8 mouse cellular contexts compared by ENCODE assay signal in genomic region chr15:99344148-99344870, GRCm38 (mm10). TPM values are rescaled to one million over a fixed set of nuclear protein-coding genes. Genes with fewer than 3 reads are reported as not detected.
DNase-seq lines count a peak whose midpoint lies in the region; ATAC-seq lines count a peak whose summit lies in the region.

No protein-coding gene starts in this region.

- no peak overlapping the region for H3K9ac ChIP-seq in hindbrain, embryonic 11.5 days (ENCODE audit: low read depth, low read length)
- peak overlapping the region; percentile 67 for H3K9ac ChIP-seq in heart, embryonic 16.5 days (ENCODE audit: low read length)
- H3K9ac ChIP-seq in midbrain, embryonic 12.5 days (replicated peaks) = 0 out of 2 replicates have a peak overlapping the region, but pooled peaks have one; percentile 8

- DNase-seq in hindbrain, embryonic 10.5 days (ENCODE audit: low spot score) = no peak
- no peak for DNase-seq in hindbrain, embryonic 11.5 days (ENCODE audit: low spot score)
- DNase-seq in embryonic facial prominence, embryonic 10.5 days (ENCODE audit: low spot score) = no peak
- no peak for DNase-seq in spleen, postnatal 10 days (ENCODE audit: low spot score in 2 of 2)
- no peak for DNase-seq in thymus, postnatal 36 days
- DNase-seq in urinary bladder, adult 2 months (ENCODE audit: low spot score) = no peak

- peak overlapping the region; percentile 73 for H3K27ac ChIP-seq in hindbrain, embryonic 10.5 days
- no peak overlapping the region for H3K27ac ChIP-seq in hindbrain, embryonic 11.5 days (ENCODE audit: low read depth, low read length)
- H3K27ac ChIP-seq in embryonic facial prominence, embryonic 10.5 days (replicated peaks) = peak overlapping the region; percentile 84
- peak overlapping the region; percentile 91 for H3K27ac ChIP-seq in heart, embryonic 16.5 days (ENCODE audit: low read length)
- H3K27ac ChIP-seq in midbrain, embryonic 12.5 days (replicated peaks) = no peak overlapping the region; the same call in 1 of the 2 replicates

- ATAC-seq in hindbrain, embryonic 11.5 days (ENCODE audit: low FRiP score) = no peak
- ATAC-seq in heart, embryonic 16.5 days (replicated peaks; ENCODE audit: extremely low read depth, insufficient read depth, low FRiP score) = peak; percentile 12; the same call in 1 of the 2 replicates
- ATAC-seq in midbrain, embryonic 12.5 days (ENCODE audit: low FRiP score, low read depth) = no peak

- no peak overlapping the region for H3K4me2 ChIP-seq in hindbrain, embryonic 11.5 days (replicated peaks; ENCODE audit: low read depth, low read length)
- H3K4me2 ChIP-seq in heart, embryonic 16.5 days (ENCODE audit: low read depth, low read length) = peak overlapping the region; percentile 46
- H3K4me2 ChIP-seq in midbrain, embryonic 12.5 days (replicated peaks) = no peak overlapping the region

- H3K4me1 ChIP-seq in hindbrain, embryonic 10.5 days (replicated peaks) = peaks cover 55% of the 10 kb centered on the region
- H3K4me1 ChIP-seq in hindbrain, embryonic 11.5 days (replicated peaks; ENCODE audit: control insufficient read depth, insufficient read depth, low read length) = no peaks in the 10 kb centered on the region
- H3K4me1 ChIP-seq in embryonic facial prominence, embryonic 10.5 days = peaks cover 71% of the 10 kb centered on the region
- peaks cover 66% of the 10 kb centered on the region for H3K4me1 ChIP-seq in heart, embryonic 16.5 days (ENCODE audit: control insufficient read depth, insufficient read depth, low read length)
- peaks cover 20% of the 10 kb centered on the region for H3K4me1 ChIP-seq in midbrain, embryonic 12.5 days

- H3K9me3 ChIP-seq in hindbrain, embryonic 10.5 days = no peaks in the 10 kb centered on the region
- no peaks in the 10 kb centered on the region for H3K9me3 ChIP-seq in hindbrain, embryonic 11.5 days (ENCODE audit: control insufficient read depth, low read length)
- no peaks in the 10 kb centered on the region for H3K9me3 ChIP-seq in embryonic facial prominence, embryonic 10.5 days
- H3K9me3 ChIP-seq in heart, embryonic 16.5 days (replicated peaks; ENCODE audit: control insufficient read depth, low read length) = no peaks in the 10 kb centered on the region
- no peaks in the 10 kb centered on the region for H3K9me3 ChIP-seq in midbrain, embryonic 12.5 days

- WGBS in hindbrain, embryonic 10.5 days = 72% methylated on average over 8 of the region's 8 CpGs
- WGBS in hindbrain, embryonic 11.5 days = 65% methylated on average over 8 of the region's 8 CpGs
- WGBS in embryonic facial prominence, embryonic 10.5 days = 58% methylated on average over 8 of the region's 8 CpGs
- 45% methylated on average over 8 of the region's 8 CpGs for WGBS in heart, embryonic 16.5 days
- WGBS in midbrain, embryonic 12.5 days = 68% methylated on average over 8 of the region's 8 CpGs

- no peak overlapping the region for H3K4me3 ChIP-seq in hindbrain, embryonic 10.5 days
- H3K4me3 ChIP-seq in hindbrain, embryonic 11.5 days (ENCODE audit: low read depth, low read length) = no peak overlapping the region
- no peak overlapping the region for H3K4me3 ChIP-seq in embryonic facial prominence, embryonic 10.5 days
- no peak overlapping the region for H3K4me3 ChIP-seq in heart, embryonic 16.5 days (ENCODE audit: low read length)
- no peak overlapping the region for H3K4me3 ChIP-seq in midbrain, embryonic 12.5 days

- no peaks in the 10 kb centered on the region for H3K27me3 ChIP-seq in hindbrain, embryonic 10.5 days (ENCODE audit: insufficient read depth, poor library complexity, severe bottlenecking)
- no peaks in the 10 kb centered on the region for H3K27me3 ChIP-seq in hindbrain, embryonic 11.5 days (ENCODE audit: control insufficient read depth, insufficient read depth, low read length)
- no peaks in the 10 kb centered on the region for H3K27me3 ChIP-seq in embryonic facial prominence, embryonic 10.5 days (replicated peaks; ENCODE audit: low read depth, poor library complexity, severe bottlenecking)
- H3K27me3 ChIP-seq in heart, embryonic 16.5 days (ENCODE audit: control insufficient read depth, insufficient read depth, low read length) = no peaks in the 10 kb centered on the region
- H3K27me3 ChIP-seq in midbrain, embryonic 12.5 days = no peaks in the 10 kb centered on the region

- H3K36me3 ChIP-seq in hindbrain, embryonic 10.5 days = no peaks in the 10 kb centered on the region
- H3K36me3 ChIP-seq in hindbrain, embryonic 11.5 days (ENCODE audit: control insufficient read depth, insufficient read depth, low read length) = no peaks in the 10 kb centered on the region
- peaks cover 7% of the 10 kb centered on the region; the same call in 1 of the 2 replicates for H3K36me3 ChIP-seq in embryonic facial prominence, embryonic 10.5 days (replicated peaks)
- no peaks in the 10 kb centered on the region for H3K36me3 ChIP-seq in heart, embryonic 16.5 days (ENCODE audit: control insufficient read depth, insufficient read depth)
- H3K36me3 ChIP-seq in midbrain, embryonic 12.5 days = no peaks in the 10 kb centered on the region

RNA-seq across cellular contexts. Expression of gene Fmnl3, which starts 26.0 kb away (rescaled TPM):
- 10.7 and 14.6 TPM in 2 replicates for polyA plus RNA-seq in hindbrain, embryonic 10.5 days (2016; fragmentation: Nextera tagmentation; extraction: Ambion mirVana)
- polyA plus RNA-seq in hindbrain, embryonic 11.5 days (2014; fragmentation: Nextera tagmentation; extraction: Ambion mirVana) = 10.5 and 11.4 TPM in 2 replicates
- 24.4 and 25.6 TPM in 2 replicates for polyA plus RNA-seq in embryonic facial prominence, embryonic 10.5 days (2016; fragmentation: Nextera tagmentation; extraction: Ambion mirVana)
- 13.0 and 16.6 TPM in 2 replicates for polyA plus RNA-seq in heart, embryonic 16.5 days (2015; fragmentation: Nextera tagmentation; extraction: Ambion mirVana)
- polyA plus RNA-seq in midbrain, embryonic 12.5 days (2016; fragmentation: Nextera tagmentation; extraction: Ambion mirVana) = 15.1 and 16.4 TPM in 2 replicates
- polyA plus RNA-seq in urinary bladder, adult 2 months (2012; rRNA removed) = 8.9 and 9.9 TPM in 2 replicates

RNA-seq across cellular contexts. Expression of gene Tmbim6, which starts 48.4 kb away (rescaled TPM):
- polyA plus RNA-seq in hindbrain, embryonic 10.5 days (2016; fragmentation: Nextera tagmentation; extraction: Ambion mirVana) = 283 and 284 TPM in 2 replicates
- polyA plus RNA-seq in hindbrain, embryonic 11.5 days (2014; fragmentation: Nextera tagmentation; extraction: Ambion mirVana) = 212 and 224 TPM in 2 replicates
- polyA plus RNA-seq in embryonic facial prominence, embryonic 10.5 days (2016; fragmentation: Nextera tagmentation; extraction: Ambion mirVana) = 262 and 273 TPM in 2 replicates
- 273 and 290 TPM in 2 replicates for polyA plus RNA-seq in heart, embryonic 16.5 days (2015; fragmentation: Nextera tagmentation; extraction: Ambion mirVana)
- 251 and 255 TPM in 2 replicates for polyA plus RNA-seq in midbrain, embryonic 12.5 days (2016; fragmentation: Nextera tagmentation; extraction: Ambion mirVana)
- 331 and 342 TPM in 2 replicates for polyA plus RNA-seq in urinary bladder, adult 2 months (2012; rRNA removed)

RNA-seq across cellular contexts. Expression of gene Fam186b, which starts 48.6 kb away (rescaled TPM):
- 0.20 and 0.27 TPM in 2 replicates for polyA plus RNA-seq in hindbrain, embryonic 10.5 days (2016; fragmentation: Nextera tagmentation; extraction: Ambion mirVana)
- 0.22 and 0.29 TPM in 2 replicates for polyA plus RNA-seq in hindbrain, embryonic 11.5 days (2014; fragmentation: Nextera tagmentation; extraction: Ambion mirVana)
- 0.30 TPM in 1 of 2 replicates, not detected in the other for polyA plus RNA-seq in embryonic facial prominence, embryonic 10.5 days (2016; fragmentation: Nextera tagmentation; extraction: Ambion mirVana)
- 0.13 and 0.16 TPM in 2 replicates for polyA plus RNA-seq in heart, embryonic 16.5 days (2015; fragmentation: Nextera tagmentation; extraction: Ambion mirVana)
- 0.22 and 0.26 TPM in 2 replicates for polyA plus RNA-seq in midbrain, embryonic 12.5 days (2016; fragmentation: Nextera tagmentation; extraction: Ambion mirVana)
- polyA plus RNA-seq in urinary bladder, adult 2 months (2012; rRNA removed) = 0.04 and 0.07 TPM in 2 replicates

RNA-seq across cellular contexts. Expression of gene Prpf40b, which starts 49.4 kb away (rescaled TPM):
- polyA plus RNA-seq in hindbrain, embryonic 10.5 days (2016; fragmentation: Nextera tagmentation; extraction: Ambion mirVana) = 61.1 and 63.3 TPM in 2 replicates
- polyA plus RNA-seq in hindbrain, embryonic 11.5 days (2014; fragmentation: Nextera tagmentation; extraction: Ambion mirVana) = 41.9 and 45.7 TPM in 2 replicates
- 72.3 and 76.1 TPM in 2 replicates for polyA plus RNA-seq in embryonic facial prominence, embryonic 10.5 days (2016; fragmentation: Nextera tagmentation; extraction: Ambion mirVana)
- polyA plus RNA-seq in heart, embryonic 16.5 days (2015; fragmentation: Nextera tagmentation; extraction: Ambion mirVana) = 36.0 and 46.6 TPM in 2 replicates
- 75.9 and 78.1 TPM in 2 replicates for polyA plus RNA-seq in midbrain, embryonic 12.5 days (2016; fragmentation: Nextera tagmentation; extraction: Ambion mirVana)
- 67.8 and 74.1 TPM in 2 replicates for polyA plus RNA-seq in urinary bladder, adult 2 months (2012; rRNA removed)

Comparison
In these comparisons a context has a peak if more than half of its experiments do, and no peak if none do; other contexts are left out.
1. H3K27ac ChIP-seq: peak in hindbrain, embryonic 10.5 days (single experiment), embryonic facial prominence, embryonic 10.5 days (single experiment) and heart, embryonic 16.5 days (single experiment); none in hindbrain, embryonic 11.5 days (single experiment) and midbrain, embryonic 12.5 days (single experiment).